Mouse (Mus musculus) embryonic facial prominence, embryonic 11.5 days (tissue): ENCODE data around the gene Hsp90ab1. TPM values are rescaled to one million over a fixed set of nuclear protein-coding genes. Genes with fewer than 3 reads are reported as not detected.

Experiments
- ATAC-seq: fragments of 200-750 bp; cut with Nextera tagmentation; replicated peaks from 2 replicates; pipeline ENCODE4 v1.8.0; 2017; ENCODE audit warnings: low read depth; ENCODE audit not compliant: insufficient number of reproducible peaks, low FRiP score, low TSS enrichment
- DNase-seq: peaks from one replicate; pipeline ENCODE4 v3.0.0-alpha.2; 2015; ENCODE audit warnings: low spot score
- H3K27ac ChIP-seq: fragments of 300-500 bp; sonication (generic); replicated peaks from 2 replicates; pipeline ENCODE4 v1.5.1; 2014; ENCODE audit warnings: mild to moderate bottlenecking, low read depth, low read length, control low read depth
- H3K27me3 ChIP-seq: fragments of 300-500 bp; sonication (generic); 2 replicates; pipeline ENCODE4 v1.6.1; 2014; ENCODE audit warnings: mild to moderate bottlenecking, low read length, moderate library complexity, mixed read lengths; ENCODE audit not compliant: control insufficient read depth, insufficient read depth
- H3K36me3 ChIP-seq: fragments of 300-500 bp; sonication (generic); replicated peaks from 2 replicates; pipeline ENCODE4 v1.6.1; 2014; ENCODE audit warnings: low read depth, mild to moderate bottlenecking, low read length, moderate library complexity, mixed read lengths; ENCODE audit not compliant: control insufficient read depth, insufficient read depth
- H3K4me1 ChIP-seq: fragments of 300-500 bp; sonication (generic); 2 replicates; pipeline ENCODE4 v1.6.1; 2014; ENCODE audit warnings: low read length, mixed read lengths; ENCODE audit not compliant: control insufficient read depth, insufficient read depth
- H3K4me2 ChIP-seq: fragments of 300-500 bp; sonication (generic); 2 replicates; pipeline ENCODE4 v1.6.1; 2014; ENCODE audit warnings: low read depth, mild to moderate bottlenecking, control low read depth, low read length, moderate library complexity
- H3K4me3 ChIP-seq: fragments of 300-500 bp; sonication (generic); 2 replicates; pipeline ENCODE4 v1.5.1; 2014; ENCODE audit warnings: low read depth, low read length, control low read depth
- H3K9ac ChIP-seq: fragments of 300-500 bp; sonication (generic); replicated peaks from 2 replicates; pipeline ENCODE4 v1.6.1; 2014; ENCODE audit warnings: mild to moderate bottlenecking, control low read depth, low read length
- H3K9me3 ChIP-seq: fragments of 300-500 bp; sonication (generic); replicated peaks from 2 replicates; pipeline ENCODE4 v1.6.1; 2016; ENCODE audit warnings: mild to moderate bottlenecking, low read length, inconsistent platforms, mixed read lengths; ENCODE audit not compliant: control insufficient read depth
- WGBS: fragments of 180-500 bp; shearing (Covaris S2); extraction: QIAGEN DNeasy Blood & Tissue Kit; methylation state at CpG from one replicate; pipeline ENCODE4 v1.1.7; 2014; 5-methylcytosine and 5-hydroxymethylcytosine counted together
- polyA plus RNA-seq: library from polyadenylated mRNA; unstranded; fragments of >200 nt; fragmentation: Nextera tagmentation; extraction: Ambion mirVana; gene quantifications from 2 replicates; pipeline ENCODE4 v1.2.1, GENCODE M21; 2014

The Hsp90ab1 gene
- polyA plus RNA-seq, 1 experiment from 2014 or later: 1,660 TPM

- Histone ChIP-seq H3K27me3 (no peaks in the 10 kb centered on the region), H3K4me3 (peak overlapping the region; percentile 78), H3K4me1 (peaks cover 7% of the 10 kb centered on the region), H3K36me3 (peaks cover 18% of the 10 kb centered on the region), H3K27ac (no peak overlapping the region), H3K4me2 (peak overlapping the region; percentile 93), H3K9me3 (no peaks in the 10 kb centered on the region), H3K9ac (peak overlapping the region; percentile 91)
- 94% methylated on average over 11 of the region's 11 CpGs for WGBS
- ATAC-seq (no peak), DNase-seq (no peak)
These were observed 8.0 kb downstream of the Hsp90ab1 start for GRCm38 (mm10) chr17:45565103-45565502.

- peaks cover 13% of the 10 kb centered on the region for H3K36me3 ChIP-seq
- H3K27ac ChIP-seq: peak overlapping the region; percentile 78
- H3K4me2 ChIP-seq: peak overlapping the region; percentile 93
- H3K9me3 ChIP-seq: no peaks in the 10 kb centered on the region
- no peak for DNase-seq
- H3K9ac ChIP-seq: peak overlapping the region; percentile 91
- WGBS: 10% methylated on average over 17 of the region's 18 CpGs
- H3K4me1 ChIP-seq: peaks cover 7% of the 10 kb centered on the region
- H3K4me3 ChIP-seq: peak overlapping the region; percentile 78
- no peaks in the 10 kb centered on the region for H3K27me3 ChIP-seq
- ATAC-seq: no peak; the same call in 1 of the 2 replicates
These were observed 8.5 kb downstream of the Hsp90ab1 start for GRCm38 (mm10) chr17:45564531-45565084.

- DNase-seq (peak; percentile 92), ATAC-seq (peak; percentile 69)
- H3K36me3 ChIP-seq: peaks cover 6% of the 10 kb centered on the region
- no peaks in the 10 kb centered on the region for H3K9me3 ChIP-seq
- H3K4me2 ChIP-seq: peak within 1 kb of the TSS; percentile 93
- WGBS: 1% methylated on average over 48 of the region's 61 CpGs
- peaks cover 7% of the 10 kb centered on the region for H3K4me1 ChIP-seq
- peak within 1 kb of the TSS; percentile 78 for H3K4me3 ChIP-seq
- no peaks in the 10 kb centered on the region for H3K27me3 ChIP-seq
- peak within 1 kb of the TSS; percentile 78 for H3K27ac ChIP-seq
- peak within 1 kb of the TSS; percentile 91 for H3K9ac ChIP-seq
These were observed 9.2 kb downstream of the Hsp90ab1 start, which contains the start of gene Slc35b2 for GRCm38 (mm10) chr17:45563655-45564530. Gene Slc35b2 (plus strand): TSS chr17:45563874.

- Histone ChIP-seq H3K4me1 (peaks cover 7% of the 10 kb centered on the region; the same call in 1 of the 2 replicates), H3K9ac (no peak overlapping the region), H3K27ac (peak overlapping the region; percentile 78; the same call in 1 of the 2 replicates), H3K27me3 (no peaks in the 10 kb centered on the region), H3K4me3 (no peak overlapping the region; the same call in 1 of the 2 replicates), H3K9me3 (no peaks in the 10 kb centered on the region), H3K4me2 (peak overlapping the region; percentile 93; the same call in 1 of the 2 replicates), H3K36me3 (peaks cover 5% of the 10 kb centered on the region)
- no peak for DNase-seq
- ATAC-seq: no peak
- WGBS: 78% methylated on average over 12 of the region's 12 CpGs
These were observed 9.9 kb downstream of the Hsp90ab1 start for GRCm38 (mm10) chr17:45563216-45563615.

- no peak overlapping the region for H3K27ac ChIP-seq
- H3K9me3 ChIP-seq: no peaks in the 10 kb centered on the region
- WGBS: 87% methylated on average over 15 of the region's 15 CpGs
- no peak for DNase-seq
- no peak for ATAC-seq
- H3K4me1 ChIP-seq: peaks cover 7% of the 10 kb centered on the region
- H3K4me3 ChIP-seq: no peak overlapping the region
- H3K36me3 ChIP-seq: no peaks in the 10 kb centered on the region
- H3K4me2 ChIP-seq: no peak overlapping the region
- H3K9ac ChIP-seq: no peak overlapping the region
- 0 out of 2 replicates have a peak, but pooled peaks cover 2% of the 10 kb centered on the region for H3K27me3 ChIP-seq
These were observed 13.1 kb downstream of the Hsp90ab1 start for GRCm38 (mm10) chr17:45559732-45560525.

- ATAC-seq: no peak
- H3K9ac ChIP-seq: no peak overlapping the region; the same call in 1 of the 2 replicates
These were observed 14.8 kb downstream of the Hsp90ab1 start for GRCm38 (mm10) chr17:45557998-45558862.

GRCm38 (mm10) chr17:45557246-45557824, 15.7 kb downstream of the Hsp90ab1 start:
- no peak for DNase-seq
- no peak overlapping the region for H3K4me3 ChIP-seq
- 0 out of 2 replicates have a peak overlapping the region, but pooled peaks have one; percentile 22 for H3K9ac ChIP-seq
- H3K36me3 ChIP-seq: no peaks in the 10 kb centered on the region
- H3K27ac ChIP-seq: no peak overlapping the region
- peaks cover 5% of the 10 kb centered on the region; the same call in 1 of the 2 replicates for H3K4me1 ChIP-seq
- H3K27me3 ChIP-seq: 0 out of 2 replicates have a peak, but pooled peaks cover 2% of the 10 kb centered on the region
- ATAC-seq: no peak
- 67% methylated on average over 6 of the region's 7 CpGs for WGBS
- no peaks in the 10 kb centered on the region for H3K9me3 ChIP-seq
- H3K4me2 ChIP-seq: no peak overlapping the region

More at GRCm38 (mm10) chr17:45557998-45558862, 14.8 kb downstream of the Hsp90ab1 start:
- WGBS: 61% methylated on average over 16 of the region's 16 CpGs
- H3K27ac ChIP-seq: no peak overlapping the region
- H3K4me1 ChIP-seq: peaks cover 5% of the 10 kb centered on the region; the same call in 1 of the 2 replicates
- no peak overlapping the region for H3K4me3 ChIP-seq
- H3K4me2 ChIP-seq: no peak overlapping the region
- no peaks in the 10 kb centered on the region for H3K36me3 ChIP-seq
- H3K27me3 ChIP-seq: 0 out of 2 replicates have a peak, but pooled peaks cover 2% of the 10 kb centered on the region
- no peaks in the 10 kb centered on the region for H3K9me3 ChIP-seq
- DNase-seq: no peak
